Mouse (Mus musculus): ENCODE measurements around the gene Pdss2.

The Pdss2 gene

GRCm38 (mm10) chr10:43220910-43221625 is at the start of gene Pdss2:
Gene Pdss2 (plus strand): TSS chr10:43221486.
- in situ Hi-C loops (cut with MboI), result no loop called here

- in situ Hi-C loops (cut with MboI), result no loop called here
These were observed 49.2 kb upstream of the Pdss2 start for GRCm38 (mm10) chr10:43172066-43172465.

- in situ Hi-C loops (cut with MboI), result no loop called here
These were observed 48.7 kb upstream of the Pdss2 start for GRCm38 (mm10) chr10:43172554-43172953.

- in situ Hi-C loops (cut with MboI), result no loop called here
These were observed 48.0 kb upstream of the Pdss2 start for GRCm38 (mm10) chr10:43173141-43173827.

GRCm38 (mm10) chr10:43173828-43174325 is 47.4 kb upstream of the Pdss2 start:
- in situ Hi-C loops (cut with MboI), result no loop called here

- in situ Hi-C loops (cut with MboI), result no loop called here
These were observed 46.7 kb upstream of the Pdss2 start, which contains the start of the genes Sobp and 9030612E09Rik for GRCm38 (mm10) chr10:43174326-43175155. Gene Sobp (minus strand): TSS chr10:43174530. Gene 9030612E09Rik (plus strand): TSS chr10:43174704.

GRCm38 (mm10) chr10:43175156-43175601 is 46.1 kb upstream of the Pdss2 start:
- in situ Hi-C loops (cut with MboI), result no loop called here

GRCm38 (mm10) chr10:43180313-43180912 is 40.9 kb upstream of the Pdss2 start:
- in situ Hi-C loops (cut with MboI), result no loop called here

GRCm38 (mm10) chr10:43200206-43200605 is 21.1 kb upstream of the Pdss2 start:
- in situ Hi-C loops (cut with MboI), result no loop called here

- in situ Hi-C loops (cut with MboI), result no loop called here
These were observed 17.4 kb upstream of the Pdss2 start for GRCm38 (mm10) chr10:43203865-43204264.

- in situ Hi-C loops (cut with MboI), result no loop called here
These were observed 9.4 kb upstream of the Pdss2 start for GRCm38 (mm10) chr10:43211866-43212265.

GRCm38 (mm10) chr10:43217361-43217900 is 3.9 kb upstream of the Pdss2 start:
- in situ Hi-C loops (cut with MboI), result no loop called here

- in situ Hi-C loops (cut with MboI), result no loop called here
These were observed 807 bp upstream of the Pdss2 start for GRCm38 (mm10) chr10:43220479-43220878.

GRCm38 (mm10) chr10:43221659-43222058 is 373 bp downstream of the Pdss2 start:
- in situ Hi-C loops (cut with MboI), result no loop called here

- in situ Hi-C loops (cut with MboI), result no loop called here
These were observed 2.1 kb downstream of the Pdss2 start for GRCm38 (mm10) chr10:43223391-43223790.

- in situ Hi-C loops (cut with MboI), result no loop called here
These were observed 5.1 kb downstream of the Pdss2 start for GRCm38 (mm10) chr10:43226391-43226790.

- in situ Hi-C loops (cut with MboI), result no loop called here
These were observed 8.0 kb downstream of the Pdss2 start for GRCm38 (mm10) chr10:43229236-43229635.

GRCm38 (mm10) chr10:43234522-43234921 is 13.2 kb downstream of the Pdss2 start:
- in situ Hi-C loops (cut with MboI), result no loop called here

GRCm38 (mm10) chr10:43235011-43235410 is 13.7 kb downstream of the Pdss2 start:
- in situ Hi-C loops (cut with MboI), result no loop called here

- in situ Hi-C loops (cut with MboI), result no loop called here
These were observed 14.7 kb downstream of the Pdss2 start for GRCm38 (mm10) chr10:43235758-43236669.
